Mouse (Mus musculus): ENCODE results near the gene Tuft1. TPM values are rescaled to one million over a fixed set of nuclear protein-coding genes. Genes with fewer than 3 reads are reported as not detected.

Tuft1 gene
- total RNA-seq, 2 experiments from 2014 or later, result 3.0 to 15.4 TPM

Other genes starting within 250 kb of the Tuft1 start
- gene Tdrkh, start 245.6 kb downstream of the Tuft1 start, total RNA-seq (2014; fragmentation: Nextera tagmentation), result 4.5 TPM in 2 replicates
- gene Tdrkh, start 245.6 kb downstream of the Tuft1 start, total RNA-seq (2017), result 5.7 and 6.1 TPM in 2 replicates
- gene Mrpl9, start 215.6 kb downstream of the Tuft1 start, total RNA-seq (2014; fragmentation: Nextera tagmentation), result 32.5 and 49.1 TPM in 2 replicates
- gene Mrpl9, start 215.6 kb downstream of the Tuft1 start, total RNA-seq (2017), result 56.3 and 60.6 TPM in 2 replicates
- not detected in 2 replicates for gene Oaz3, start 215.0 kb downstream of the Tuft1 start, total RNA-seq (2014; fragmentation: Nextera tagmentation)
- 6.9 TPM in 1 of 2 replicates, not detected in the other for gene Oaz3, start 215.0 kb downstream of the Tuft1 start, total RNA-seq (2017)
- gene Celf3, start 180.6 kb downstream of the Tuft1 start, total RNA-seq (2014; fragmentation: Nextera tagmentation), result not detected in 2 replicates
- not detected in 2 replicates for gene Celf3, start 180.6 kb downstream of the Tuft1 start, total RNA-seq (2017)
- gene Riiad1, start 178.5 kb downstream of the Tuft1 start, total RNA-seq (2014; fragmentation: Nextera tagmentation), result not detected in 2 replicates
- not detected in 2 replicates for gene Riiad1, start 178.5 kb downstream of the Tuft1 start, total RNA-seq (2017)
- 15.6 and 24.0 TPM in 2 replicates for gene Snx27, start 76.2 kb downstream of the Tuft1 start, total RNA-seq (2014; fragmentation: Nextera tagmentation)
- 21.8 and 29.7 TPM in 2 replicates for gene Snx27, start 76.2 kb downstream of the Tuft1 start, total RNA-seq (2017)
- not detected in 2 replicates for gene Gm10972, start 15.8 kb downstream of the Tuft1 start, total RNA-seq (2014; fragmentation: Nextera tagmentation)
- gene Gm10972, start 15.8 kb downstream of the Tuft1 start, total RNA-seq (2017), result not detected in 2 replicates
- not detected in 2 replicates for gene Selenbp2, start 34.7 kb upstream of the Tuft1 start, total RNA-seq (2014; fragmentation: Nextera tagmentation)
- gene Selenbp2, start 34.7 kb upstream of the Tuft1 start, total RNA-seq (2017), result 0.13 TPM in 1 of 2 replicates, not detected in the other
- 0.17 TPM in 1 of 2 replicates, not detected in the other for gene Cgn, start 127.6 kb upstream of the Tuft1 start, total RNA-seq (2014; fragmentation: Nextera tagmentation)
- gene Cgn, start 127.6 kb upstream of the Tuft1 start, total RNA-seq (2017), result not detected in 2 replicates
- gene Pogz, start 178.7 kb upstream of the Tuft1 start, total RNA-seq (2014; fragmentation: Nextera tagmentation), result 31.7 and 38.0 TPM in 2 replicates
- 13.0 and 20.9 TPM in 2 replicates for gene Pogz, start 178.7 kb upstream of the Tuft1 start, total RNA-seq (2017)
- 392 and 406 TPM in 2 replicates for gene Psmb4, start 228.1 kb upstream of the Tuft1 start, total RNA-seq (2014; fragmentation: Nextera tagmentation)
- gene Psmb4, start 228.1 kb upstream of the Tuft1 start, total RNA-seq (2017), result 232 and 280 TPM in 2 replicates